Mouse (Mus musculus) urinary bladder, postnatal 14 days (tissue): ENCODE measurements around the gene Triobp.
A peak's percentile ranks its signal among the peaks of the same experiment; 100 is the strongest.
"Not testable (repeated sequence)": the region's sequence is repeated elsewhere in the genome, so short reads cannot be mapped to it uniquely, and the experiment has no call there.

Experiments used
- DNase-seq: peaks from one replicate; pipeline ENCODE4 v3.0.0; 2021; ENCODE audit warnings: low spot score

The Triobp gene

DNA sequence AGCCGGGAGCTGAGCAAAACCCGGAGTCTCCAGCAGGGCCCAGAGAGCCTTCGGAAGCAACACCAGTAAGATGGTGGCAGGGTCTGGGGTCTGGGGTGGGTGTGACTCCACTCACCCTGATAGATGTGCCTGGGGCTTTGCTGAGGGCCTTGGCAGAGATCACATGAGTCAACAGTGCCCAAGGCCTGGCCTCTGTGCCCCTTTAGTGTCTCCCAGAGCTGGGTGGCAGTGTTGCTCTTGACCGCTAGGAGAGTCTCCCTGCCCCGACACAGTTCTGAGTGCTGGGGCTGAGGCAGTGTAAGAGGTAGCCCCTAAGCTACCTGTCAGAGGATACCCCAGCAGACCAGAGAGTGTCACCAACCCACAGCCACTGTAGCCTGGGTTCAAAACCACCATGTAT is 54.0 kb downstream of the Triobp start:
- DNase-seq, result no peak

DNA sequence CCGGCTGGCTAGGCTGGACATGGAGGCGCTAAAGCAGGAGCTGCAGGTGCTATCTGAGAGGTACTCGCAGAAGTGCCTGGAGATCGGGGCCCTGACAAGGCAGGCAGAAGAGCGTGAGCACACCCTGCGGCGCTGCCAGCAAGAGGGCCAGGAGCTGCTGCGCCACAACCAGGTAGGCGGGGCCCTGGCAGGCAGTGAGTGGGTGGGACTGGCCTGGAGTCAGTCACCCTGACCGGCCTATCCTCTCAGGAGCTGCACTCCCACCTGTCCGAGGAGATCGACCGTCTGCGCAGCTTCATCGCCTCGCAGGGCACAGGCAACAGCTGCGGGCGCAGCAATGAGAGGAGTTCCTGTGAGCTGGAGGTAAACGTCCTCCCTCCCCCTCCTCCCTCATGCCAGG is 54.5 kb downstream of the Triobp start:
- peak; percentile 65 for DNase-seq

DNA sequence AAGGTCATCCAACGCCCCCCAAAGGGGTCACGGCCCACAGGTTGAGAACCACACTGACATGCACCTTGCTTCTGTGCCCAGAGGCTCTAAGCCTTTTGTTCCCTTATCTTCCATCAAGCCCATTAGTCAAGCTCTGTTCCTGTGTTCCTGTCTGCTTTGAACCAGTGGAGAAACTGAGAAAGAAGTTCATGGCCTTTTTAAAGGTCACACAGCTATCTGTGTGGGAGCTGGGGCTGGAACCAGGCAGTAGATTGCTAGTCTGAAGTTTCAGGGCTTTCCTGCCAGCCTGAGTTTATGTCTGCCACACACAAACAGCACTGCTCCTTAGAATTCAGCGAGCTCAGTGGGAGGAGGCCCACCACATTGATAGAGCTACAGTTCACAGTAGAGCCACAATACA is 55.6 kb downstream of the Triobp start:
- DNase-seq, result no peak

DNA sequence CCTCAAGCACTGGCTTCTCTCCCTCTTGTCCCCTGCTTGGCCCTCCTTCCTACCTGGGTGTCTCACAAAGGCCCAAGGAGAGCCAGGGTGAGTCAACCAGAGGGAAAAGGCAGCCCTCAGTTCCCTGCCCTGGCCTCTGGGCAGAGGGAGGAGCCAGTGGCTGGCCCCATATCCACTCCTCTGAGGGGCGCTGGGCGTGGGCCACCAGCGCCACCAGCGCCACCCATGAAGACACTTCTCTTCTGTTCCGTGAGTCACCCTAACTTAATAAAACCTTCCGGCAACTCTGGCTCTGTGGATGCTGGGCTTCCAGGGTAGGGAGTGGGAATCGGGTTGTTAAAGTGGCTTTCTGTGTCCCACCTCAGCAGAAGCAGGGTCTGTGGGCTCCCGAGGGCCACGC is 58.1 kb downstream of the Triobp start:
- no peak for DNase-seq

DNA sequence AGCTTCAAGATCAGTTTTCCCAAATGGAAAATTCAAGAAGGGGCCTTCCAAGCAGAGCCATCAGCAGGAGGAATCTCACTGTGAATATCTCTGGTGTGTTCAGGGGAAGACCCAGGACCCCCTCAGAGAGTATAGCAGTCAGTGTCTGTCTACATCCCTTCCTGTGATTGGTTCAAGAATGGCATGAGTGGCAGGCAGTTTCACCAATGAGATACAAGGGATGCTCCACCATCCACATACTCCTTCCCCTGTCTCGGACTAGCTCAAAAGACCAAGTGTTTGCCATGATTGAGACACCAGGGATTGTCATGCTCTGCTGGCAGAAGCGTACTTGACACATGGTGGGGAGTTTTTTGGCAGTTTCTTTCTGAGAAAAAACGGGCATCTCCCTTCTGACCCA is 59.1 kb downstream of the Triobp start:
- no peak for DNase-seq

DNA sequence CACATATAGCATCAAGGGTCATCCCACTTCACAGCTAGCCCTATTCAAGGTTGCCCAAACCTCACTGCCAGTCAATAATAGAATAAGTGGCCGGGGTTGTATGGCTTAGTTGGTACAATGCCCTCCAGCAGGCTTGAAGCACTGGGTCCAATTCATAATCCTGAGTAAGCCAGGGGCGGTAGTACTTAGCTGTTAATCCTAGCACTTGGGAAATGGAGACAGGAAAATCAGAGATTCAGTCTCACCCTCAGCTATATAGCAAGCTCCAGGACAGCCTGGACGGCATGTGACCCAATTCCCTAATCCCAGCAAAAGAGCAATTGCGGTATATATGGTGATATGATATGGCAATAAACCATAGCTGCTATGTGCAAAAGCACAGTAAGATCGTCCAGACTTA is 59.5 kb downstream of the Triobp start:
- DNase-seq, result no peak

DNA sequence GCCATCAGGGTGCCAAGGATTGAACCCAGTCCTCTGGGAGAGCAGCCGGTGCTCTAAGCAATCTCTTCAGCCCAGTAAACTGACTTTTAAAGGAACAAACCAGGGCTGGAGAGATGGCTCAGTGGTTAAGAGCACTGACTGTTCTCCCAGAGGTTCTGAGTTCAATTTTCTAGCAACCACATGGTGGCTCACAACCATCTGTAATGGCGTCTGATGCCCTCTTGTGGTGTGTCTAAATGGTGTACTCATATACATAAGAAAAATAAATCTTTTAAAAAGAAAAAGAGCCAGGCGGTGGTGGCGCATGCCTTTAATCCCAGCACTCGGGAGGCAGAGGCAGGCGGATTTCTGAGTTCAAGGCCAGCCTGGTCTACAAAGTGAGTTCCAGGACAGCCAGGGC is 60.3 kb downstream of the Triobp start:
- DNase-seq, result not testable (repeated sequence)

DNA sequence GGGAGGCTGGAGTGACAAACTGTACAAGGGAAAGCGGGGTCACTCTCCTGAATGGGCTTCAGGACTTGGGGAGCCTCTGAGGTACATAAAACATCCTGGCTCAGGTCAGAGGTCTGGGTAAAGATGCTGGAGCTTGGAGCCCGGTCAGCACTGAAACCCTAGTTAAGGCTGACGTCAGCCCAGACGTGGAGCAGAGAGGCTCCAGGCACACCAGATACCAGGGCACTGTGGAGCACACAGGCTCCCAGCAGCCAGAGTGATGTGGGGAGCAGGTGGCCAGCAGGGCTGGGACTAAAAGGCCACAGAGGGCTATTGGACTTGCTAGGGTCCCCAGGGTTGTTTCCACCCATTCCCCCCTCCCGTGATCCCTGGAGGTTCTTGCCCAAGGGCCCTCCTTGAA is 62.2 kb downstream of the Triobp start:
- DNase-seq, result no peak

DNA sequence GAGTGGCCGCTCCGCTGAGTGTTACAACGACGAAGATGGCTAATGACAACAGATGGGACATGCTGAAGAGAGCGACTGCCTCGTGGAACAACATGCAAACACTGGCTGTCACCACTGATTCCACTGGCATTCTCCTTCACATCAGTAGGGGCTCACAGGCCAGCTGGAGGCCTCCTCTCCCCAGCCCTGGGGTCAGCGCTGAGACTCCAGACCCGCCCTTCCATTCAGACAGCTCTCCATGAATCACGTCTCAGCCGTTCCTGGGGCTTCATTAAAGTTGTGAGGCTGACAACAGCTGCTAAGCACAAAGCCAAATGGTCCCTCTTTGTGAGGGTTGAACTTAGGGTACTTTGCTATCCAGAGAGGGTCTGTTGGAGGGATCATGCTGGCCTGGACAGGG is 64.0 kb downstream of the Triobp start:
- DNase-seq, result no peak

DNA sequence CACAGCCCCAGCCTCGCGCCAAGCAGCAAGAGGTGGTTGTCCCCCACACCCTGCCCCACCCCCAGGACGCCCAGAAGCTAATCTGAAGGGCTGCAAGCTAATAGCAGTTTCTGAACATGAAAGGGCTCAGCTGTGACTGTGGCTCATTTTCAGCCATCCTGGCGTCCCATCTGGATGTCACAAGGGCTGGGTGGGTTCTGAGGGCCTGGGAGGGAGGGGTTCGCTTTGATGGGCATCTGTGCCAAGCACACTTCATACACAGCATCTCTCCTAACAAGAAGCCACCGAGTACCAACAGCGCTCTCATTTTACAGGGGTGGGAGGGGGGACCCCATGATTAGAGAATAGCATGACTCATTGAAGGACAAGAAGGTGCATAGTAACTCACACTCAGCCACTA is 65.9 kb downstream of the Triobp start:
- no peak for DNase-seq

DNA sequence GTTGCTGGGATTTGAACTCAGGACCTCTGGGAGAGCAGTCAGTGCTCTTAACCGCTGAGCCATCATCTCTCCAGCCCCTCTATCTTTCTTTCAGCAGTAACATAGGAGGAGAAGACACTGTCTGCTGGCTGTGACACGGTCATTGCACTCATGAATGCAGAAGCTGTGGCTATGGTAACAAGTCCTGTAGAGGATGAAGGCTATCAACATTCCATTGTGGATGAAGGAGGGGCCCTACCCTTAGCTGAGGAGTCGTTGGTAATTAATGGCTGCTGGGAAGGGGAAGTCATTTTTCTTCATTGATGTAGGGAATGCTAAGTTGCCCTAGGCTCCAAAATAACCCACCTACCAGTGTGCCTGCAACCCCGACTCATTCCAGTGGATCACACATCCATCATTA is 70.7 kb downstream of the Triobp start:
- DNase-seq, result no peak

DNA sequence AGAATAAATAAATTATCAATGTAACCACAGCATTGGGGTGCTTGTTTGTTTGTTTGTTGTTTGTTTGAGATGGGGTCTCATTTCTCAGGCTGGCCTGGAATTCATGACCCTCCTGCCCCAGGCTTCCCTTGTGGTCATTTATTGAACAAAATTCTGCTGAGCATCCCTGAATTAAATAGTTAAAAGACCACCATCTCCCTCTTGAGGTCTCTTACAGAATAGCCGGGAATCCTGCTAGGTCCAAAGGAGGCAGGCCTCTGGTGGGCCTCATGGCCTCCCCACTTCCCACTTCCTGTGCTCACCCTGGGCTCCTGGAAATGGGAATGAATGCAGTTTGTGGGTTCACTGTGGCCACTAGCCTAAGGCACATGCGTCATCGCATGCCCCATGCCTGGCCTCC is 71.4 kb downstream of the Triobp start:
- DNase-seq, result no peak

DNA sequence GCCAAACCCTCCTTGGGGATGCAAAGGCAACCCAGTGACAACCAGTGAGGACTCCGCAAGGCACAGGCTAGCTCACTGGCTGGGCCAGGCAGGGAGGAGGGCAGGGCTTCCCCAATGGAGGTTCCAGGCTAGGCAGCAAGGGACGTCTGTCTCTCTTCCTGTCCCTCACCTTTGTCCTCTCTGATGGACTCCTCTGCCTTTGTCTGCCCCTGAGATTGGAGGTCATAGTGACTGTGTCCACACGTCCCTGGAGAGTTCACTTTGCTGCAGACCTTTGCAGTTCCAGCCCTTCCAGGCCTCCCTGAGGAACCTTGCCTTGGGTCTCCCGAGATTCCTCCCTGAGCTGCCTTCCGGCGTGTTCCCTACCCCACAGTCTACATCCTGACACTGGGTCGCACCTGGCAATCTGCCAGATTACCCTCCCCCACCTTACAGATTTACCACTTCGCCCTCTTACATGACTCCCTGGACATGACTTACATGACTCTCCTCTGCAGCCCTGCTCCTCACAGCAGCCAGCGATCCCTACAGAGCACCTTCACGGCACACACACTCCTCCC is 75.2 kb downstream of the Triobp start:
- DNase-seq, result no peak

DNA sequence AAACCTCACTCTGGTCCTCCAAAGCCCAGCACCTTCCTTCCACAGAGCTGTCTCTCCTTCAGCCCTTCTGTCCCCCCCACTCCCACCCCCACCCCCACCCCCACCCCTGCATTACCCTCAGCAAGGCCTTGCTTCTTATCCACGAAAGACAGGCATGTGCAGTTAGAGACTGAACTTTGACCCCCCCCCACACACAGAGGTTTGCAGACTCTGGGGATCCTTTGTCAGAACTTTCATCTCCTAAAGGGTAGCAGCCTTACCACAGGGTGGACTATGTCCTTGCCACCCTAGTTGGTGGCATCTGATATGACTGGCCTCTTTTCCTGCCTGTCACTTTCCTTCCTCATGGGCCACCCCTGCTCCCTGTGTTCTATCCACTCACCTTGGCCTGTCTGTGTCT is 75.8 kb downstream of the Triobp start:
- DNase-seq, result no peak

DNA sequence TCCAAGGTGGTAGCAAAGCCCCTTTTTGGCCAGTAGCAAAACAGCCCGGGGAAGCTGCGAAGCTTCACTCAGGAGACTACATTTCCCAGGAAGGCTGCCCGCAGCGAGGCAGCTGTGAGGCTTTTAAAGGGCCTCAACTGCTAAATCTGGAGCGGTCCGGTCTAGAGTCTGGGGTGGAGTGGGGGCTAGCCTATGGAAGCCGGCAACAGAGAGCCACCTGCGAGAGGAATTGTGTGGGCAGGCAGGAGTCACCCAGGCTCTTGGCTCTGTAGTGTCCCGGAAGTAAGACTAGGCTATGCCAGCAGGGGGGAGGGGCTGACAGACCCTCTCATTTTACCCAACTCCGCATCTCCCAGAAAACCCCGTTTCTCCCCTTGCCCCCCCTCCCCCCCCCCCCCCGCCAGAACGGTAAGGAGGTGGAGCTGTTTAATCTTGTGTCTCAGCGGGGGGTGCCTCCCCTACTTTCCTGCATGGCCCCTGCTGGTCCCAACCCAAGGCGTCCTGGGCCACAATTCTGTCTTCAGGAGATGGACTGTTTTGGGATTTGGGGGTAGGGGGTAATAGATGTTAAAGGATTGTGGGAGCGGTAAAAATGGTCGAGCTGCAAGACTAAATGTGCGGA is 78.3 kb downstream of the Triobp start:
- DNase-seq, result no peak

DNA sequence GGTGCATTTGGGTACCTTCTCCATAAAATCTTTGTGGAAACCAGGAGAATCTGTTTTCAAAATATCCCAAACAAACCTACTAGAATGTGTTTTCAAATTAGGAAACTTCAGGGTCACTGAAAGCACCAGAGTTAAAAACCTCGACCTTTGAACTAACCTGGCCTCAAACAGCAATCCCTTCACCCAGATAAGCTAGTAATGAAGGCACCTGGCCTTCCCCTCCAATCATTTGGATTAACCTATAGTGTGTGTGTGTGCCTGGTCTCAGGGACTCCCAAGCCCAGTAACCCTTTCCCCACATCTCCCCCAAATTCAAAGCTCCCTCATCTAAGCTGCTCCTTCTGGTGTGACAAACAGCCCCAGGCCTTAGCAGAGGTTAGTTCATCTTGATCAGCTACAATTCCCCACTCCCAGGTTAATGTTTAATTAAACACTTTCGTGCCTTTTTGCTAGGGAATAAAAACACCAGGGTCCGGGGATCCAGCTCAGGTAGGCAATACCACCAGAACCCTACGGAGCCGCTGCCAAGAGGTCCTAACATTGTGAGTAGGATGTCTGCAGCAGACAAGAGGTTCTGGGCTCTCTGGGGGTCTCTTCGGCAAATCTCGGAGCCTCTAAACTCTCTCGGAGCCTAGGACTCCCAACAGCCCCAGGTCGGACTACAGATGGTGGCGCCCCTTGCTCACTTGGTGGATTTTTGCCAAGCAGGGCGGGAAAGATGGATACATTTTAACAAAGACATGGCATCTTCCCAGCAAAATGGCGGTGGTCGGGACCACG is 79.2 kb downstream of the Triobp start:
- DNase-seq, result no peak

DNA sequence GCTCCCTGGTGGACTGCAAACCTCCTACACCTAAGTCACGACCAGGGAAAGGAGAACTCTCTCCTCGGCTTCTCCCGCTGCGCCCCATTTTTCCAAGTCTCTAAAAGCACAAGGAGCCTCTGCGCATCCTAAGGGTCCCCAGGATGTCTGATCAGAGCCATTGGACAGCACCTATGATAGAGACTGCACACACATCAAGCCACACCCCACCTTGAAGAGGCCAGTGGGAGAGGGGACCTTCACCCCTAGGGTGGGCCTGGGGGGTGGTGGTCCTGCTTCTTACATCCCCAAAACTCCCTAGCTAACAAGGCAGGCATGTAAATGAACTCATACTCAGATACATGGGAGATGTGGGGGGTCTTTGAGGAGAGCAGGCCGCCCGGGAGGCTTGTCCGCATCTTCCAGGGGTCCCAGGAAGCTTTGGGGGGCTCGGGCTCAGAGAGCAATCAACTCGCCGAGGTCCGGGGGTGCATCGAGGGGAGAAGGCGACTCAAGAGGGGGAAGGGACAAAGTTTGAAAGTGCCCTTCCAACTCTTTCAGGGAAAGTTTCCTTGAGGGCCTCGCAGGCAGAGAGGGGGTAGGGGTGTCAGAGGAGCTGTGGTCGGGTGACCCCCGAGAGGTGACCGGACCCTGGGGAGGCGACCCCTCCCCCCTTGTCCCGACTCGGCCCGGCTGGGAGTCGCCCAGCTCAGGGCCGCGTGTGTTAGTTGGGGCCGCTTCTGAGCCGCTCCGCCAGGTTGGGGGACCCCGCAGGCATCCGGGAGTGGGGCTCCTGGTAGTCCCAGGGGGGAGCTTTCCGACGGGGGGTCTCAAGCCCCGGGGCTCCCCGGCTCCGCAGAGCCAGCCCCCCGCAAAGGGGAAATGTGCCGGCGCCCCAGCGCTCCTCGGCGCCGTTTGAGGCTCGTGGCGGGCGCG is 80.0 kb downstream of the Triobp start:
- peak; percentile 39 for DNase-seq

DNA sequence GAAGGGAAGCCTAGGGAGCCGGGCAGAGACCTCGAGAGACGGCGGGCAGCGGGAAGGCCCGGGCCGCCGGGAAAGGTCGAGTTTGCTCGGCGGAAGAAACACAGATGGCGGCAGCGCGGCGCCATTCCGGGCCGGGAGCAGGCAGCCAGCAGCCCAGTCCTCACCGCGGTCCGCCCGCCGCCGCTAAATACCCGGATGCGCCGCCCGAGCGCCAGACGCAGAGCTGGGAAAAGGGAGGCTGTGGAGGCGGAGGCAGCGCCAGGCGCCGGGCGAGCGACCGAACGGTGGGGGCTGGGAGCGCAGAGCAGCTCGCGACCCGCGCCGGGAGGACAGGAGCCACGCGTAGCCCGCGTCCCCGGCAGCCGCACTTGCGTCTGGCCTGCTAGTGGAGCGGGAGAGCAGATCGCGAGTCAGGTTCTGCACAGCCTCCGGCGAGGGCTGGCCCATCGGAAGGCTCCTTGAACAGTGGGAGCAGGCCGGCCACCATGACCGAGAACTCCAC is 80.8 kb downstream of the Triobp start, which contains the start of gene H1f0:
Gene H1f0 (plus strand): TSS at position 214 of the 502 bp plus-strand sequence.
- DNase-seq, result peak; percentile 96

DNA sequence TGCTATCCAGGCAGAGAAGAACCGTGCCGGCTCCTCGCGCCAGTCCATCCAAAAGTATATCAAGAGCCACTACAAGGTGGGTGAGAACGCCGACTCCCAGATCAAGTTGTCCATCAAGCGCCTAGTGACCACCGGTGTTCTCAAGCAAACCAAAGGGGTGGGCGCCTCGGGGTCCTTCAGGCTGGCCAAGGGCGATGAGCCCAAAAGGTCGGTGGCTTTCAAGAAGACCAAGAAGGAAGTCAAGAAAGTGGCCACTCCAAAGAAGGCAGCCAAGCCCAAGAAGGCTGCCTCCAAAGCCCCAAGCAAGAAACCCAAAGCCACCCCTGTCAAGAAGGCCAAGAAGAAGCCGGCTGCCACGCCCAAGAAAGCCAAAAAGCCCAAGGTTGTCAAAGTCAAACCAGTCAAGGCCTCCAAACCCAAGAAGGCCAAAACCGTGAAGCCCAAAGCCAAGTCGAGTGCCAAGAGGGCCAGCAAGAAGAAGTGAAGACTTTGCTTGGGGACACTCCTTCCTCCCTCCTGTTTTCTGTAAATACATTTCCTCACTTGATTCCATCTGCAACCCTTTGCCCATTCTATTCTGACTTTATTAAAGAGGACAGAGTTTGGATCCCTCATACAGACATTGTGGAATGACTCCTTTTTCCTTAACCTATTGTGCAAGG is 81.4 kb downstream of the Triobp start:
- DNase-seq, result no peak

DNA sequence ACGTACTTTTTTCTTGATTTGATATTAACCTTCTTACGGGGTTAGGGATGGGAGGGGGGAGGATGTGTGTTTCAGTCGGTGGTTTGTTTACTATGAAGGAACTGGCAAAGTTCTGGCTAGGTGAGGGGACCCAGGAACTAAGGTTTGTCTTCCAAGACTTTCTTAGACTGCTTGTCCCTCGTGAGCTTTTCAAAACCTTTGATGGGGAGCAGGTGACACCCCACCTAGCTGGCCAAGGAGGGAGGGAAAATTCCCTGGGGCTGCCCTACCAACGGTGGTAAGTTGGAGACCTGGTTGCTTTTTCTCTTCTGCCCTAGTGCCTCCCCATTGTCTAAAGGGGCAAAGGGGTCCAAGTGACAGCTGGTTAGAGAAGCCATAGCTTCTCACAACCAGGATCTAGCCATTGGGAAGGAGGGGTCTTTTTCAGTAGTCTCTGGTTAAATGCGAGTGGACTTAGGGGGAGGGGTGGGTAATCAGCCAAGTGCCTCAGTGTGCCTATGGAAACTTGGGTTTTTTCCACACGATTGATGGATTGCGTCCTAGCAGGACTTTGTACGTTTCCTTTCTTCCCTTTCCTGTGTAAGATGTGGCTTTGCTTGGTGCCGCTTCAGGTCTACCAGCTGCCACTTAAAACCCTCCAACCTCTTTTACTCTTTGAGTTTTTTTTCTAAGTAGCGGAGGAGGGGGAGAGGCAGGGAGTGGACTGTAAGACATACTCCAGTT is 82.2 kb downstream of the Triobp start:
- DNase-seq, result no peak
